Mouse (Mus musculus) hindbrain, embryonic 13.5 days (tissue): ENCODE measurements at regions not wholly inside any gene's neighbourhood (a gene's known extent, or its start where the extent isn't known, plus 50 kb on each side); places are given as distances from the start of the nearest gene placed in this dataset.
A peak's percentile ranks its signal among the peaks of the same experiment; 100 is the strongest.

Experiments used
- ATAC-seq: fragments of 200-750 bp; cut with Nextera tagmentation; 2 replicates; pipeline ENCODE4 v1.8.0; 2017; ENCODE audit warnings: moderate TSS enrichment; ENCODE audit not compliant: low FRiP score
- H3K27ac ChIP-seq: fragments of 300-500 bp; sonication (generic); 2 replicates; pipeline ENCODE4 v1.5.1; 2015; ENCODE audit warnings: inconsistent platforms, mild to moderate bottlenecking, moderate library complexity
- H3K27me3 ChIP-seq: fragments of 300-500 bp; sonication (generic); 2 replicates; pipeline ENCODE4 v1.6.1; 2015; ENCODE audit warnings: mild to moderate bottlenecking, inconsistent platforms
- H3K36me3 ChIP-seq: fragments of 300-500 bp; sonication (generic); 2 replicates; pipeline ENCODE4 v1.6.1; 2015; ENCODE audit warnings: mild to moderate bottlenecking, inconsistent platforms
- H3K4me1 ChIP-seq: fragments of 300-500 bp; sonication (generic); replicated peaks from 2 replicates; pipeline ENCODE4 v1.6.1; 2015; ENCODE audit warnings: inconsistent platforms
- H3K4me2 ChIP-seq: fragments of 300-500 bp; sonication (generic); 2 replicates; pipeline ENCODE4 v1.6.1; 2015; ENCODE audit warnings: inconsistent platforms, mild to moderate bottlenecking, moderate library complexity
- H3K4me3 ChIP-seq: fragments of 300-500 bp; sonication (generic); 2 replicates; pipeline ENCODE4 v1.5.1; 2015; ENCODE audit warnings: mild to moderate bottlenecking, inconsistent platforms
- H3K9ac ChIP-seq: fragments of 300-500 bp; sonication (generic); 2 replicates; pipeline ENCODE4 v1.6.1; 2015; ENCODE audit warnings: mild to moderate bottlenecking, inconsistent platforms
- H3K9me3 ChIP-seq: fragments of 300-500 bp; sonication (generic); 2 replicates; pipeline ENCODE4 v1.6.1; 2016; ENCODE audit warnings: inconsistent platforms
- WGBS: fragments of 180-500 bp; shearing (Covaris S2); methylation state at CpG from one replicate; pipeline ENCODE4 v1.1.7; 2015; 5-methylcytosine and 5-hydroxymethylcytosine counted together

DNA sequence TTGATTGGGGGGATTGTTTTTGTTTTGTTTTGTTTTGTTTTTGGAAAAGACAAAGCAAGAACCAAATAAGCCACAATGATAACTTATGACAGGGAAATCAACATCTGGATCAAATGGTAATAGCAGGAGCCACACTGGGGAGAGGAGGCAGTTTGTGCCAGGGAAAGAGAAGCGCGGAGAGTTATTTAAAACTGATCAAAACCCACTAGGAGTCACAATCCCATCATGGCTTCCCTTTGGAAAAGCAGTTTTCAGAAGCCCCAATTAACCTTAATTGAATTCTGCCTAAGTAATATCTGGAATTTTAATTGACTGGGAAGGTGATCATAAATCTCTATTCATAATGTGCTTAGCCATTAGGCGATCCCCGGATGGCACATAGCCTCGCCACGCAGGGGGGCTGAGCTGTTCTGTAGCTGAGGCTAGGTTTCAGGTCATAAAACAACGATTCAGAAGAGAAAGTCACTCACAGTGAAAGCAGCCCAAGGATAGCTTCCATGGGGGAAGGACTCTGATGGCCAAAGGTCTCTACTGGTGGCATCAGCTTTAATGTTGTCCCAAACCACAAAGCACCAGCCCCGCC is 86.4 kb upstream of the Noct start:
- 66% methylated on average over 8 of the region's 8 CpGs for WGBS
- no peak overlapping the region for H3K9ac ChIP-seq
- peak; percentile 73 for ATAC-seq
- no peaks in the 10 kb centered on the region for H3K27me3 ChIP-seq
- peak overlapping the region; percentile 58; the same call in 1 of the 2 replicates for H3K27ac ChIP-seq
- no peaks in the 10 kb centered on the region for H3K9me3 ChIP-seq
- H3K4me2 ChIP-seq: no peak overlapping the region
- peaks cover 14% of the 10 kb centered on the region for H3K4me1 ChIP-seq
- H3K36me3 ChIP-seq: no peaks in the 10 kb centered on the region
- H3K4me3 ChIP-seq: no peak overlapping the region

DNA sequence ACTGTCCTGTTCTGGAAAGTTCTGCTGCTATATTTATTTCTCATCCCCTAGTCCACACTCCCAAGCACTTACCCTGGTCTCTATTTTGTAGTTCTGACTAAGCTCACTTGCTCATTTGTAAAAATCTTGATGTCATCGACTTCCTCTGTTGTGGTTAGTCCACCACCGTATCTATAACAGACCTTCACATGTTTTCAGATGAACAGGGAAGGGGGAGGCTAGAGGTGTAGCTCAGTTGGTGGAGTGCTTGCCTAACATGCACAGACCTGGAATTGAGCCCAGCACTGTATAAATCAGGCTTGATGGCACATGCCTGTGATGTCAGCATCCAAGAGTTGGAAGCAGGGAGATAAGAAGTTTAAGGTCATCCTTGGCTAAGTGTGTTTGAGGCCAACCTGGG is 78.3 kb upstream of the Noct start:
- Histone ChIP-seq H3K4me3 (no peak overlapping the region), H3K27me3 (no peaks in the 10 kb centered on the region), H3K4me1 (no peaks in the 10 kb centered on the region), H3K27ac (no peak overlapping the region), H3K4me2 (no peak overlapping the region), H3K9me3 (no peaks in the 10 kb centered on the region), H3K9ac (no peak overlapping the region), H3K36me3 (no peaks in the 10 kb centered on the region)
- WGBS: 91% methylated on average over 2 of the region's 2 CpGs
- ATAC-seq: no peak

DNA sequence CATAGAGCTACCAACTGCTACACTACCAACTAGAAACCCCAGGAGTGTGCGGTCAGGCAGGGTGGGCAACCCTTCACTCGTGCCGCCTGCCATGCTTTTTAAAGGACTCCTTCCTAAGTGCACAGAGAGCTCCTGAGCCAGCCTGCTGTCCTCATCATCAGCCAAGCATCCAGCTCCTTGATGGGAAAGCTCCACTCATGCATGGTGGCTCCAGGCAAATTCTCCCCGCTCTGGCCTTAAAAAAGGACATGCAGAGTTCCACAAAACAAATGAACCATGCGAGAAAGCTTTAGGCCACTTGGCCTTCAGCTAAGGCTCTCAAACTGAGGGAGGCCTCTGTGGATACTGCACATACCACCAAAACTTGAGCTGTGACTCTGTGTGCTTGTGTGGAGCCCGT is 74.2 kb upstream of the Noct start:
- no peaks in the 10 kb centered on the region for H3K9me3 ChIP-seq
- H3K4me1 ChIP-seq: no peaks in the 10 kb centered on the region; the same call in 1 of the 2 replicates
- no peak overlapping the region for H3K4me2 ChIP-seq
- ATAC-seq: no peak
- no peak overlapping the region for H3K27ac ChIP-seq
- H3K27me3 ChIP-seq: 0 out of 2 replicates have a peak, but pooled peaks cover 3% of the 10 kb centered on the region
- H3K9ac ChIP-seq: no peak overlapping the region
- no peaks in the 10 kb centered on the region for H3K36me3 ChIP-seq
- 83% methylated on average over 6 of the region's 6 CpGs for WGBS
- no peak overlapping the region for H3K4me3 ChIP-seq

DNA sequence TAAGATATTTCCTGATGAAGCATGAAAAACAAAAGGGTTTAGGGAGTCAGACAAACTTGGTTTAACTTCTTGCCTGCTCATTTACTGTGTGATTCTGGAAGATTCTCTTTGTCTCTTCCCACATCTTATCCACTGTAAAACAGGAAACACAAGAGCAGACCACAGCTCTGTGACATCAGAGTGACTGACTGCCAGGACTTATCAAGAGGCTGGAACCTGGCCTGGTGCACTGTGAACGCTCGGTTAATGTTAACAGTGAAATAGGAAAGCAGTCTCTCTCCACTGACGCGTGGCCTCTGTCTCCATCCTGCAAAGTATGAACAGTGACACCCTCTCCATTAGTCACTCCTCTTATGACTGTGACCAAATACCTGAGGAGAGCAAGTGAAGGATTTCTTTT is 73.1 kb upstream of the Noct start:
- Histone ChIP-seq H3K4me2 (no peak overlapping the region), H3K4me1 (peaks cover 6% of the 10 kb centered on the region; the same call in 1 of the 2 replicates), H3K36me3 (no peaks in the 10 kb centered on the region), H3K27ac (no peak overlapping the region), H3K4me3 (no peak overlapping the region), H3K27me3 (0 out of 2 replicates have a peak, but pooled peaks cover 3% of the 10 kb centered on the region), H3K9me3 (no peaks in the 10 kb centered on the region), H3K9ac (no peak overlapping the region)
- ATAC-seq: no peak
- 89% methylated on average over 4 of the region's 4 CpGs for WGBS

DNA sequence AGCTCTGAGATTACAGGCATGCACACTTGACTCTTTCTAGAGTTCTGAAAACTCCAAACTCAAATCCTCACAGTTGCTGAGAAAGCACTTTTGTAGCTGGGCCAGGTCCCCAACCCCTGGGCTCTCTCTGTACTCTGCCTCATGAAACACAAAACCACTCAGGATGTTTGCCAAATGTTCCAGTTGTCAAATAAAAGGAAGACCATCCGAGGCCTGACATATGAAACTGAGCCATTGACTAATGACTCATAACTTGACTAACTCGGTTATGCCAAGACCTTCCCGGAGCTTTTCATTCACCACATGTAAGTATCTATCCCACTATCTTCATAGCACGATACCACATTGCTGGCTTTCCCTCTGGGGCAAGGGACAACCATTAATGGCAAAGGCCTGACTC is 68.6 kb upstream of the Noct start:
- 65% methylated on average over 4 of the region's 4 CpGs for WGBS
- Histone ChIP-seq H3K36me3 (no peaks in the 10 kb centered on the region), H3K27me3 (0 out of 2 replicates have a peak, but pooled peaks cover 3% of the 10 kb centered on the region), H3K4me3 (no peak overlapping the region), H3K4me2 (no peak overlapping the region), H3K4me1 (peaks cover 31% of the 10 kb centered on the region), H3K9me3 (no peaks in the 10 kb centered on the region), H3K9ac (no peak overlapping the region), H3K27ac (peak overlapping the region; percentile 73)
- ATAC-seq: no peak

DNA sequence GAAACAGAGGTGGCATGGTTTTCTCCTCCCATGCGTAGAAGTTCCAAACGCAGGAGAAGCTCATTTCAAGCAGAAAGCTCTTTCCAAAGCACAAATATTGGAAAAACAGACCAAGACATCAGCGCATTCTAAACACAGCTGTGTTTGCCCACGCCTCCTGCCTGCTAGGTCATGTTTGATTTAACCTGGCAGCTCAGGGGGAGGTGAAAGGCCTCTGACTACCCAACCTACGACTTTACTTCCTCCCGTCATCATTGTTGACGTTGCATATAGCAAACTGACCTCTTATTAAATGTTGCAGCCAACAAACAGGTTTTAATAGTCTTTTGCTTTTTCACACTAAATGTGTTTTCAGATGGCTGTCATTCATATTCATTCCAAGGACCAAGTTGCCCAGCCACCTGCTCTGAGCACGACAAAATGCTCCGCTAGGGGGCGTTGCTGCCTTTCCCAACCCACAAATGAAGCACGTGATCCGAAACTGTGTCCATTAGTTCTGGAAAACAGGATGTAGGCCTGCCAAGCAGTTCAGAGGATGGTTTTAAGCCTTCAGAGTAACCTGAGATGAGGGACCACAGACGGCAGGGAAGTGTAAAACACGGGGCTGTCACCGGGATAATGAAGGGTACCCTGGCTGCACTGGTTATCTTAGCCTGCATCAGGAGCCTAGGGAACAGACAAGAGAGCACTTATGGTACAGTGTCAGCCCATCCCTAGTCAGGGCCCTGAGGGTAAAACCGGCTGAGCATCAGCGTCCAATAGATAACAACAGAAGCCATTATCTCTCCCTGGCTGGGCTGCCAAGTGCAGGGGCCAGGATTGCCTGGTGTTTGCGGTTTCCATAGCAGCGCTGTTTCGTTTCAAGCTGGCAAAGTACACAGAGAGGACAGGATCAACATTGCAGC is 67.6 kb upstream of the Noct start:
- H3K9me3 ChIP-seq: no peaks in the 10 kb centered on the region
- no peak overlapping the region for H3K4me2 ChIP-seq
- peak overlapping the region; percentile 73 for H3K27ac ChIP-seq
- H3K27me3 ChIP-seq: 0 out of 2 replicates have a peak, but pooled peaks cover 3% of the 10 kb centered on the region
- H3K4me3 ChIP-seq: no peak overlapping the region
- H3K4me1 ChIP-seq: peaks cover 31% of the 10 kb centered on the region
- no peak overlapping the region for H3K9ac ChIP-seq
- ATAC-seq: peak; percentile 90
- WGBS: 40% methylated on average over 20 of the region's 20 CpGs
- no peaks in the 10 kb centered on the region for H3K36me3 ChIP-seq

DNA sequence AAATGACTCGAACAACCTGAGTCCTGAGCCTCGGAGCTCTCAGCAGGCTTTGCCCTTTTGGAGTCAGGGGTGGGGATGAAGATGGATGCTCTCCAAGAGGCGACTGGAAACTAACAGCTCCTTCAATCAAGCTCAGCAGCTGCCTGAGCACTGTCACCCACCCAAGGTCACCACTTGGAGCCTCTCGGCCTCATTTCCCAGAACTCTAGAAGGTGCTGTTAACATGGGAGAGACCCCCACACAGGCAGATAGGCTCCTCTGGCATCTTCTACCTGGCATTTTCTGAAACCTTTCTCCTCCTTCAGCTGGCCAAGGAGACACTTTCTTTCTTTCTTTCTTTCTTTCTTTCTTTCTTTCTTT is 67.0 kb upstream of the Noct start:
- Histone ChIP-seq H3K36me3 (no peaks in the 10 kb centered on the region), H3K4me1 (peaks cover 31% of the 10 kb centered on the region), H3K4me2 (no peak overlapping the region), H3K27me3 (0 out of 2 replicates have a peak, but pooled peaks cover 3% of the 10 kb centered on the region), H3K9ac (no peak overlapping the region), H3K4me3 (no peak overlapping the region), H3K9me3 (no peaks in the 10 kb centered on the region), H3K27ac (peak overlapping the region; percentile 73)
- peak; percentile 50 for ATAC-seq
- 10% methylated on average over 4 of the region's 4 CpGs for WGBS

DNA sequence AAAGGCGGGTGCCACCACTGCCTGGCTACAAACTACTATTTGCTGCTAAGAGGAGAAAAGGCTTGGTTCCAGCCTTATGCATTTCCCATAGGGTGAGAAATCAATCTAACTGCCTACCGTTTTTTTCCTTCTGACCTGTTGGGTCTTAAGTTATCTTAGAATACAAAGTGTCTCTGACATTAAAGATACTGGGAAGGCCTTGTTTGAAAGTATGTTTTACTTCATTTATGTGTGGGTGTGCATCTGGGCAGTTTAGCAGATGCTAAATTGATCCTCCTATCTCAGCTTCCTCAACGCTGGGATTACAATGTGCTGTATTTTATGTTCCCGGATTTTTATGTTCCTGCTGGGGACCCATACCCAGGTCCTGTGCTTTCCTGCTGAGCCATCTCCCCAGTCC is 65.8 kb upstream of the Noct start:
- no peak for ATAC-seq
- Histone ChIP-seq H3K4me3 (no peak overlapping the region), H3K9me3 (no peaks in the 10 kb centered on the region), H3K4me1 (peaks cover 31% of the 10 kb centered on the region), H3K27ac (no peak overlapping the region), H3K9ac (no peak overlapping the region), H3K4me2 (no peak overlapping the region), H3K27me3 (0 out of 2 replicates have a peak, but pooled peaks cover 3% of the 10 kb centered on the region), H3K36me3 (no peaks in the 10 kb centered on the region)
- 79% methylated on average over 4 of the region's 4 CpGs for WGBS

DNA sequence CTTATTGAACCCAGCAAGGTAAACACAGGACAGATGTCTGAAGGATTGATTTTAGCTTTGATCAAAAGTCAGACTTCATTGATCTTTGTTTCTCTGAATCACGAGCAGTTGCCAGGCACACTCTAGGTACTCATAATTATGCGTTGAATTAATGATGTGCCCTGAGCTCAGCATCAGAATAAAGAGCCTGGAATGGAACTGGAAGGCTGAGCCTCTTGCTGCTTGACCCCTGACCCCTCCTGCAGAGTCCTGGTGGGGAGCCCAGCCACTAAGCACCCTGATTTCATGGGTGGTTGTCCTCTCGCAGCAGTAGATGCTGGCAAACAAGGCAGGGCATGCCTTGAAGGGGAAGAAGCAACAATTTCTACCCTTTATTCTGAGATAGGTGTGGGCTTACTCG is 64.9 kb upstream of the Noct start:
- no peak overlapping the region for H3K4me2 ChIP-seq
- WGBS: 29% methylated on average over 4 of the region's 4 CpGs
- ATAC-seq: no peak

DNA sequence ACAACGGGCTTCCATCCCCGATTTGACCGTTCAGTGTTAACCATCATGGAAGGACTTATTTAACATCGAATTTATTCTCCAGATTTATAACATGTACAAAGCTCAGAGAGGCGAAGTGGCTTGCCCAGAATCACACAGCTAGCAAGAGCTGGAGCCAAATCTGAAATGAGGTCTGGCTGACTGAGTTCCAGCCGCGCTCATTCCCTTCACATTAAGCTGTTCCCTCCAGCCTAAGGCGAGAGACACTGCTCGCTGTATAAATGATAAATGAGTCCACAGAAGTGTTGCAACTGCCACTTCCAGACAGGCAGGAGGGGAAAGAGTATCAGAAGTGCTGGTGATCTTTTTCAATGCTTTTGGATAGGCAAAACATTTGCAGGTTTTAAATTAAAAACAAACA is 64.4 kb upstream of the Noct start:
- H3K27me3 ChIP-seq: no peaks in the 10 kb centered on the region
- no peak overlapping the region for H3K4me2 ChIP-seq
- H3K9me3 ChIP-seq: no peaks in the 10 kb centered on the region
- no peak overlapping the region for H3K4me3 ChIP-seq
- ATAC-seq: no peak
- H3K36me3 ChIP-seq: no peaks in the 10 kb centered on the region
- H3K27ac ChIP-seq: peak overlapping the region; percentile 66
- H3K9ac ChIP-seq: no peak overlapping the region
- peaks cover 31% of the 10 kb centered on the region for H3K4me1 ChIP-seq
- WGBS: 55% methylated on average over 9 of the region's 9 CpGs

More for the DNA sequence above, 64.9 kb upstream of the Noct start:
- Histone ChIP-seq H3K9ac (no peak overlapping the region), H3K4me1 (peaks cover 31% of the 10 kb centered on the region), H3K9me3 (no peaks in the 10 kb centered on the region), H3K36me3 (no peaks in the 10 kb centered on the region), H3K4me3 (no peak overlapping the region), H3K27ac (peak overlapping the region; percentile 66), H3K27me3 (0 out of 2 replicates have a peak, but pooled peaks cover 2% of the 10 kb centered on the region)

DNA sequence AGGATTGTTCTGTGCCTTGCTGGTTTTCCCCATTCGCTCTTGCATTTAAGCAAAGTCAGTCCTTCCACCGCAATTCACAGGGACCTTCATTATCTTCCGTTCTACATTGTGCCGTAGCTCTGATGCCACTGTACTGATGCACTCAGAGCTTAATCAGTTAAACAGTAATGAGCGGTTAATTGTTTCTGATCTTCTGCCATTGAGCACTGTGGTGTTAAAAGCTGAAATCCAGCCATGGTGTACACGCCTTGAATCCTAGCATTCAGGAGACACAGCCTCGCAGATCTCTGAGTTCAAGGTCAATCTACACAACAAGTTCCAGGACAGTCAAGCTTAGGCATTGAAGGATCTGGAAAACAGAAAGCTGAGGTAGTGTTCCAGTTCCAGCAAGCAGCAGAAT is 63.6 kb upstream of the Noct start:
- H3K27ac ChIP-seq: peak overlapping the region; percentile 30; the same call in 1 of the 2 replicates
- H3K9ac ChIP-seq: no peak overlapping the region
- 77% methylated on average over 7 of the region's 7 CpGs for WGBS
- H3K4me1 ChIP-seq: peaks cover 28% of the 10 kb centered on the region
- H3K4me3 ChIP-seq: no peak overlapping the region
- no peaks in the 10 kb centered on the region for H3K27me3 ChIP-seq
- no peak overlapping the region for H3K4me2 ChIP-seq
- no peak for ATAC-seq
- no peaks in the 10 kb centered on the region for H3K9me3 ChIP-seq
- no peaks in the 10 kb centered on the region for H3K36me3 ChIP-seq

DNA sequence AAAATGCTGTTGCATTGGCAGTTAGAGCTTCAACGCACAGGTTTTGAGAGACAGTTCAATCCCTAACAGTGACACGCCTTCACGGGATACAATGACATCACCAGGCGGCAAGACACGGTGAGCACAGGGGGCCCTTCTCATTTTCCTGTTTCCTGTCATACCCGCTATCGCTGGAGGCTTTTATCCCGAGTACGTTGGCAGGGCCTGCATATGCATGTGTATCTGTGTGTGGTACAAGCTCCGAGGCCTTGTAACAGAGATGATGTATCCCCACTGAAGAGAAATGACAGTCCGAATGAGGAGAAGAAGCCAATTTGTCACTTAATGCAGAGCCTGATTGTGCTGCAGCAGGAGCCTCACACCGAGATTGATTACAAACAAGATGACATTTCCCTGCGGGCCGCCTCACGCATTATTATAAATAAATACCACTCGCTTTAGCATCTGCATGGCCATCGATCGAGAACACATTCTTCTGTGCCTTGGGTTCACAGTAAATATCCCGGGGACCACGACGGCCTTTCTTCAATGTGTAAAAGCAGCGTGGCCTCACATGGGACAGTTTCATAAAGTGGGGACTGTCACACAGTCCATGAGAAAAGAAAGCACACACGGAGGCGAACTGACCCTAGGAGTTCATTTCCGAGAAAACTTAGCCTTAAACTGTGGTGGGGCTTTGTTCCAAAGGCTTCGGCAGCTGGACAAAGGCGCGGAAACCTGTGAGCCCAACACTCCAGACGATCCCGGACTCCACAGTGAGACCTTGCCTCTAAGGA is 54.9 kb upstream of the Noct start:
- Histone ChIP-seq H3K36me3 (no peaks in the 10 kb centered on the region), H3K4me2 (peak overlapping the region; percentile 20), H3K4me3 (no peak overlapping the region), H3K4me1 (peaks cover 11% of the 10 kb centered on the region), H3K27ac (peak overlapping the region; percentile 58), H3K9ac (peak overlapping the region; percentile 24; the same call in 1 of the 2 replicates), H3K27me3 (no peaks in the 10 kb centered on the region), H3K9me3 (no peaks in the 10 kb centered on the region)
- WGBS: 48% methylated on average over 30 of the region's 30 CpGs
- ATAC-seq: peak; percentile 69
